Mouse (Mus musculus): ENCODE data around the gene Tpsb2. TPM values are rescaled to one million over a fixed set of nuclear protein-coding genes. Genes with fewer than 3 reads are reported as not detected.

Tpsb2 gene
- polyA plus RNA-seq, 1 experiment from 2014 or later: not detected

DNA sequence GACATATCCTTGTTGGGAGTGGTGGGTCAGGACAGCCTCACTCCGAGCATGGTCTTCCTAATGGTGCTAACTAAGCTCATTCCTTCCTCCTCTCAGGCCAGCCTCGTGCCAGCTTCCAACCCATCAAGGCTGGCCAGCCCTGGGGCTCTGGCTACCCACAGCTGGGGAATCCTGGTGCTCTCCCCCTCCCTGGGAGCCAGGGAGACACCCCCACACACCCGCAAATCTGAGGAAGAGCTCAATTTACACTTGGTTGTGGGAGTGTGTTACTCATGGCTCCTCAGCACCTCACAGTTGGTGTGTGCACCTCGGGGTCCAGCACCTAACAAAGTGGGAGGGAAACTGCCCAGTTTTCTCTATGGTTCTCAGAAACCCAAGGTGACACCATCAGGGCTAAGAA is 45.1 kb downstream of the Tpsb2 start:
- H3K27me3 ChIP-seq (replicated peaks; ENCODE audit: control insufficient read depth, insufficient read depth, low read length): no peaks in the 10 kb centered on the region
- no peak overlapping the region for H3K4me3 ChIP-seq (replicated peaks; ENCODE audit: low read length)
- no peak overlapping the region for H3K27ac ChIP-seq (ENCODE audit: low read length)
- H3K9ac ChIP-seq (replicated peaks; ENCODE audit: low read depth, low read length): no peak overlapping the region
- no peaks in the 10 kb centered on the region for H3K36me3 ChIP-seq (ENCODE audit: control insufficient read depth, insufficient read depth)
- 53% methylated on average over 4 of the region's 4 CpGs for WGBS
- no peaks in the 10 kb centered on the region for H3K9me3 ChIP-seq (ENCODE audit: control insufficient read depth, low read length)
- H3K4me2 ChIP-seq (ENCODE audit: low read length): no peak overlapping the region
- no peak for ATAC-seq
- H3K4me1 ChIP-seq (replicated peaks; ENCODE audit: control insufficient read depth, insufficient read depth, low read length): peaks cover 52% of the 10 kb centered on the region

DNA sequence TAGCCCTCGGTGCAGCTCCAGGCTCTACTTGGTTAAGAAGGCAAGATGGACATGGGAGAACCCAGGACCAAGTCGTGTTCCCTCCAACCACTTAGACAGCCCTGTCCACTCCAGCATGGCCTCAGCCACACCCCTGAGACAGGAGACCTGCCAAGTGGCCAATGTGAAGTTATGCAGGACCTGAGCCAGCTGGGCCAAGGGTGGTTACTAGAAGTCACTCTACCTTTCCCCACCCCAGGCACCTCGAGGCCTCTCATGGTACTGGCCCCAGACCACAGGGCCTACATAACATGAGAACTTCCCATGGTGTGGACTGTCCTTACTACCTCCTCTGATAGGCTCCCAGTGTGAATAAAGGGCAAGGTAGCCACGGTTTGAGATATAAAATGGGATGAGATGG is 48.1 kb downstream of the Tpsb2 start:
- H3K9me3 ChIP-seq (ENCODE audit: control insufficient read depth, low read length): no peaks in the 10 kb centered on the region
- no peaks in the 10 kb centered on the region for H3K36me3 ChIP-seq (ENCODE audit: control insufficient read depth, insufficient read depth)
- no peaks in the 10 kb centered on the region for H3K27me3 ChIP-seq (replicated peaks; ENCODE audit: control insufficient read depth, insufficient read depth, low read length)
- H3K4me1 ChIP-seq (replicated peaks; ENCODE audit: control insufficient read depth, insufficient read depth, low read length): peaks cover 50% of the 10 kb centered on the region
- 69% methylated on average over 4 of the region's 4 CpGs for WGBS
- H3K27ac ChIP-seq (ENCODE audit: low read length): no peak overlapping the region
- no peak overlapping the region for H3K4me3 ChIP-seq (replicated peaks; ENCODE audit: low read length)
- no peak for ATAC-seq
- H3K9ac ChIP-seq (replicated peaks; ENCODE audit: low read depth, low read length): no peak overlapping the region
- H3K4me2 ChIP-seq (ENCODE audit: low read length): no peak overlapping the region

DNA sequence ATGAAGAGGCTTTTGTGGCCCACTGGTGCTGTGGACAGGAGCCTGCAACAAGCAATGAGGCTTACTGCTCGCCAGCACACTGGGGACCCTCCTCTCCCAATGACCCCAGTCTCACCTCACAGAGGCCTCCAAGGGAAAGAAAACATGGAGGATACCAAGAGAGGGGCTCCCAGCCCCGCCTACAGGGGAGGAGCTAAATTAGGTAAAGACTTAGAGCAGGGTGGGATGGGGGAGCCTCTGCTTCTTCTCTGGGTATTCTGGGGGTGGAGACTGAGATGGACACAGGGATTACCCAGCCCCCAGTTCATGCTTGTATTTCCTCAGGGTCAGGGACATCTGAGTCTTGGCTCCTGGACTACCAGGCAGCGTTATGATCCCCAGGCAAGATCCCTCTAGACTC is 48.8 kb downstream of the Tpsb2 start:
- H3K27ac ChIP-seq (ENCODE audit: low read length): no peak overlapping the region
- H3K4me1 ChIP-seq (replicated peaks; ENCODE audit: control insufficient read depth, insufficient read depth, low read length): peaks cover 53% of the 10 kb centered on the region
- WGBS: 45% methylated on average over 3 of the region's 3 CpGs
- H3K4me3 ChIP-seq (replicated peaks; ENCODE audit: low read length): no peak overlapping the region
- H3K4me2 ChIP-seq (ENCODE audit: low read length): no peak overlapping the region
- ATAC-seq: no peak
- no peaks in the 10 kb centered on the region for H3K36me3 ChIP-seq (ENCODE audit: control insufficient read depth, insufficient read depth)
- H3K27me3 ChIP-seq (replicated peaks; ENCODE audit: control insufficient read depth, insufficient read depth, low read length): no peaks in the 10 kb centered on the region
- H3K9ac ChIP-seq (replicated peaks; ENCODE audit: low read depth, low read length): no peak overlapping the region
- no peaks in the 10 kb centered on the region for H3K9me3 ChIP-seq (ENCODE audit: control insufficient read depth, low read length)

DNA sequence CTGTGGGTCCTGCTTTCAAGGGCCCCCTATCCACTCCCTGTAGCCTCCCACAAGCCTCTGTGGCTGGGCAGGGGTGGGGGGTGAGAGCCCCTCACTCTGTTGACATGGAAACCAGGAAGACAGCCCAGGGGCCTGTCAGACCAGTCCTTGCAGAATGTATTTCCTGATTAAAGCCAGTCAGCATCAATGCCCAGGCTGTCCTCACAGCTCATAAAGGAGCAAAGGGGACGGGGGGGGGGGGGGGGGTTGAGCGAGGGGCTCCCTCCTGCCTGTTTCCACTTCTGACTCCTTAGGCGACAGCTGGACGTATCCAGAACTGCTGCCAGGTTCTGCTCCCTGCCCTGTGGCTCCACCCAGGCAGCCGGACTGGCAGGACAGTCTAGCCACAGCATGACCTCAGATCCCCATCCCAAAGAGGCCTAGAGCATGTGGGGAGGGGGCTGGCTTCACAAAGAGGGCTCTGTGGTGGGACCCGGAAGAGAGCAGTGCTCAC is 49.4 kb downstream of the Tpsb2 start:
- H3K4me1 ChIP-seq (replicated peaks; ENCODE audit: control insufficient read depth, insufficient read depth, low read length): peaks cover 50% of the 10 kb centered on the region
- H3K4me3 ChIP-seq (replicated peaks; ENCODE audit: low read length): no peak overlapping the region
- H3K27me3 ChIP-seq (replicated peaks; ENCODE audit: control insufficient read depth, insufficient read depth, low read length): no peaks in the 10 kb centered on the region
- 3% methylated on average over 5 of the region's 6 CpGs for WGBS
- no peak for ATAC-seq
- no peak overlapping the region for H3K4me2 ChIP-seq (ENCODE audit: low read length)
- H3K9me3 ChIP-seq (ENCODE audit: control insufficient read depth, low read length): no peaks in the 10 kb centered on the region
- no peak overlapping the region for H3K27ac ChIP-seq (ENCODE audit: low read length)
- H3K36me3 ChIP-seq (ENCODE audit: control insufficient read depth, insufficient read depth): no peaks in the 10 kb centered on the region
- no peak overlapping the region for H3K9ac ChIP-seq (replicated peaks; ENCODE audit: low read depth, low read length)

DNA sequence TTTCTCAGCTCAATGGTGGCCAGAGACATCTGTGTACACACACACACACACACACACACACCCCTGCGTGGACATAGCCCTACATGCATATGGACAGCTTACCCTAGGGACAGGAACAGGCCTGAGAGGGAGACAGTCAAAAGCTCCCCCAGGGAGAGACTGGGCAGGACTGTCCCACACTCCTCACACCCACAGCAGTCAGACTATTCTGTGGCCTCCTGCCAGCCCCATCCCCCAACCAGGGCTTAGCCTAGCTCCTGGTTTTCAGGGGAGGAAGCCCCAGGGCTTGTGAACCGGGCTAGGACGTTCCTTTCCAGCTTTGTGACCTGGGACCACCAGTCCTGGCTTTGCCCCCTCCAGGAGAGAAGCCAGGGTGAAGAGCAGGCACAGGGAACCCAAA is 50.1 kb downstream of the Tpsb2 start:
- Histone ChIP-seq H3K4me2 (ENCODE audit: low read length) (no peak overlapping the region), H3K9ac (replicated peaks; ENCODE audit: low read depth, low read length) (no peak overlapping the region), H3K4me1 (replicated peaks; ENCODE audit: control insufficient read depth, insufficient read depth, low read length) (peaks cover 44% of the 10 kb centered on the region), H3K9me3 (ENCODE audit: control insufficient read depth, low read length) (no peaks in the 10 kb centered on the region), H3K36me3 (ENCODE audit: control insufficient read depth, insufficient read depth) (no peaks in the 10 kb centered on the region), H3K4me3 (replicated peaks; ENCODE audit: low read length) (no peak overlapping the region), H3K27ac (ENCODE audit: low read length) (no peak overlapping the region), H3K27me3 (replicated peaks; ENCODE audit: control insufficient read depth, insufficient read depth, low read length) (no peaks in the 10 kb centered on the region)
- 15% methylated on average over 3 of the region's 3 CpGs for WGBS
- ATAC-seq: 0 out of 2 replicates have a peak, but pooled peaks have one; percentile 24

DNA sequence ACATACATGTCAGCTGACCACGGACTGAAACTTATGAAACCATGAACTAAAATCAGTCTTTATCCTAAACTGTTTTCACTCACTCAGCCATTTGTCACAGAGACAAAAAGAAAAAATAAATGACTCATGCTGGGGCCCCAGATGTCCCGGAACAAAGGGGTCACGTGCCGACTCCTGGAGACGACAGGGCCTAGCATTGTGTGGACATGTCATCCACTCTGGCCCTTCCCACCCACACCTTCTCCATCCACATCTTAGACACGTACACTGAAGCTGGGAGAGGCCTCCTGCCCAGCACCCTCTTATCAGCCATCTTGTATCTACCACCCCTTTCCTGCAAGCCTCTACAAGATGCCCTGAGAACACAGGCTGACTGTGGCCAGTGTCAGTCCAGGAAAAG is 51.9 kb downstream of the Tpsb2 start:
- 73% methylated on average over 6 of the region's 6 CpGs for WGBS
- Histone ChIP-seq H3K9me3 (ENCODE audit: control insufficient read depth, low read length) (no peaks in the 10 kb centered on the region), H3K36me3 (ENCODE audit: control insufficient read depth, insufficient read depth) (no peaks in the 10 kb centered on the region), H3K27ac (ENCODE audit: low read length) (no peak overlapping the region), H3K27me3 (replicated peaks; ENCODE audit: control insufficient read depth, insufficient read depth, low read length) (no peaks in the 10 kb centered on the region), H3K4me3 (replicated peaks; ENCODE audit: low read length) (no peak overlapping the region), H3K9ac (replicated peaks; ENCODE audit: low read depth, low read length) (no peak overlapping the region), H3K4me2 (ENCODE audit: low read length) (no peak overlapping the region), H3K4me1 (replicated peaks; ENCODE audit: control insufficient read depth, insufficient read depth, low read length) (peaks cover 42% of the 10 kb centered on the region)
- ATAC-seq: no peak

Other genes with a start within 250 kb of the Tpsb2 start
- gene Ptx4, start 245.5 kb upstream of the Tpsb2 start, polyA plus RNA-seq (2015; fragmentation: Nextera tagmentation; extraction: Ambion mirVana): not detected in 2 replicates
- 30.2 and 34.3 TPM in 2 replicates for gene Clcn7, start 232.9 kb upstream of the Tpsb2 start, polyA plus RNA-seq (2015; fragmentation: Nextera tagmentation; extraction: Ambion mirVana)
- not detected in 2 replicates for gene Ccdc154, start 203.8 kb upstream of the Tpsb2 start, polyA plus RNA-seq (2015; fragmentation: Nextera tagmentation; extraction: Ambion mirVana)
- gene Gm38655, start 190.8 kb upstream of the Tpsb2 start, polyA plus RNA-seq (2015; fragmentation: Nextera tagmentation; extraction: Ambion mirVana): not detected in 2 replicates
- gene BC003965, start 181.8 kb upstream of the Tpsb2 start, polyA plus RNA-seq (2015; fragmentation: Nextera tagmentation; extraction: Ambion mirVana): 37.2 and 38.4 TPM in 2 replicates
- gene Unkl, start 177.9 kb upstream of the Tpsb2 start, polyA plus RNA-seq (2015; fragmentation: Nextera tagmentation; extraction: Ambion mirVana): 15.0 and 15.2 TPM in 2 replicates
- gene Gnptg, start 126.2 kb upstream of the Tpsb2 start, polyA plus RNA-seq (2015; fragmentation: Nextera tagmentation; extraction: Ambion mirVana): 83.8 and 99.9 TPM in 2 replicates
- 62.2 and 62.9 TPM in 2 replicates for gene Tsr3, start 126.1 kb upstream of the Tpsb2 start, polyA plus RNA-seq (2015; fragmentation: Nextera tagmentation; extraction: Ambion mirVana)
- 7.9 and 22.5 TPM in 2 replicates for gene Baiap3, start 109.9 kb upstream of the Tpsb2 start, polyA plus RNA-seq (2015; fragmentation: Nextera tagmentation; extraction: Ambion mirVana)
- gene Ube2i, start 91.7 kb upstream of the Tpsb2 start, polyA plus RNA-seq (2015; fragmentation: Nextera tagmentation; extraction: Ambion mirVana): 635 and 668 TPM in 2 replicates
- gene Prss34, start 67.9 kb upstream of the Tpsb2 start, polyA plus RNA-seq (2015; fragmentation: Nextera tagmentation; extraction: Ambion mirVana): not detected in 2 replicates
- not detected in 2 replicates for gene Prss28, start 57.7 kb upstream of the Tpsb2 start, polyA plus RNA-seq (2015; fragmentation: Nextera tagmentation; extraction: Ambion mirVana)
- not detected in 2 replicates for gene Prss29, start 47.7 kb upstream of the Tpsb2 start, polyA plus RNA-seq (2015; fragmentation: Nextera tagmentation; extraction: Ambion mirVana)
- not detected in 2 replicates for gene Tpsab1, start 20.7 kb upstream of the Tpsb2 start, polyA plus RNA-seq (2015; fragmentation: Nextera tagmentation; extraction: Ambion mirVana)
- gene Tpsg1, start 3.0 kb downstream of the Tpsb2 start, polyA plus RNA-seq (2015; fragmentation: Nextera tagmentation; extraction: Ambion mirVana): 0.36 TPM in 1 of 2 replicates, not detected in the other
- 12.4 and 14.7 TPM in 2 replicates for gene Cacna1h, start 67.5 kb downstream of the Tpsb2 start, polyA plus RNA-seq (2015; fragmentation: Nextera tagmentation; extraction: Ambion mirVana)
- 0.80 and 0.88 TPM in 2 replicates for gene Tekt4, start 88.3 kb downstream of the Tpsb2 start, polyA plus RNA-seq (2015; fragmentation: Nextera tagmentation; extraction: Ambion mirVana)
- gene Sstr5, start 131.0 kb downstream of the Tpsb2 start, polyA plus RNA-seq (2015; fragmentation: Nextera tagmentation; extraction: Ambion mirVana): 0.32 and 0.44 TPM in 2 replicates
- 26.1 and 26.8 TPM in 2 replicates for gene Sox8, start 204.4 kb downstream of the Tpsb2 start, polyA plus RNA-seq (2015; fragmentation: Nextera tagmentation; extraction: Ambion mirVana)
- 18.3 and 19.4 TPM in 2 replicates for gene Lmf1, start 212.8 kb downstream of the Tpsb2 start, polyA plus RNA-seq (2015; fragmentation: Nextera tagmentation; extraction: Ambion mirVana)

All from forebrain, embryonic 16.5 days (tissue).